Mouse (Mus musculus): ENCODE measurements around the gene Rtn4rl1. TPM values are rescaled to one million over a fixed set of nuclear protein-coding genes. Genes with fewer than 3 reads are reported as not detected.

The Rtn4rl1 gene
- total RNA-seq, 2 experiments from 2014 or later: 6.0 to 10.0 TPM

DNA sequence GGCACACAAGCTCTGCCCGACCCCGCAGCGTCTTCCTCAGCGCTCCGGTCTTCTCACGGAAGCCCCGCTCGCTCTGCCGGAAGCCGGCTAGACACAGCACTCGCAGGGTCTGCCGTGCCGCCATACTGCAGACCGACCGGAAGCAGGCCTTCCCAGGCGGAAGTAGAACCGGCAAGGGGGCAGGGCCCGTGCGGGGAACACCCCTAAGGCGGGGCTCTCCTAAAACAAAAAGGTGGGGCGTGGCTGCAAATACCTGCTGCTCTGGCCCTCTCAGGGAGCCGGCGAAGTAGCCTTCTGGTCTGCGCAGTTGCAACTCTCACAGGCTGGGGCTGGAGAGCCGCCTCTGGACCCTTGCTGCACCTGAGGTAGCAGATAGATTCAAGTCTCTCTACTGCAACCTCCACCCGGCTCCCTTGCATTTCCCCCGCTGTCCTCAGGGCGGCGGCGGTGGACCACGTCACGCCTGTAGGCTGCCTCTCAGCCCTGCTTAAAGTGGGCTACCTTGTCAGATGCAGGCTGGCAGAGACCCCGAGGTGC is 14.8 kb upstream of the Rtn4rl1 start, which contains the start of gene Ovca2:
Ovca2 (minus strand) TSS at position 164 of the 537 bp plus-strand sequence.
- intact Hi-C loops (cut with DNase I): loop anchor here (1.0 to 5.0 kb wide), 3 partner anchors 113 to 274 kb away; partner anchors contain the start of gene Wdr81

DNA sequence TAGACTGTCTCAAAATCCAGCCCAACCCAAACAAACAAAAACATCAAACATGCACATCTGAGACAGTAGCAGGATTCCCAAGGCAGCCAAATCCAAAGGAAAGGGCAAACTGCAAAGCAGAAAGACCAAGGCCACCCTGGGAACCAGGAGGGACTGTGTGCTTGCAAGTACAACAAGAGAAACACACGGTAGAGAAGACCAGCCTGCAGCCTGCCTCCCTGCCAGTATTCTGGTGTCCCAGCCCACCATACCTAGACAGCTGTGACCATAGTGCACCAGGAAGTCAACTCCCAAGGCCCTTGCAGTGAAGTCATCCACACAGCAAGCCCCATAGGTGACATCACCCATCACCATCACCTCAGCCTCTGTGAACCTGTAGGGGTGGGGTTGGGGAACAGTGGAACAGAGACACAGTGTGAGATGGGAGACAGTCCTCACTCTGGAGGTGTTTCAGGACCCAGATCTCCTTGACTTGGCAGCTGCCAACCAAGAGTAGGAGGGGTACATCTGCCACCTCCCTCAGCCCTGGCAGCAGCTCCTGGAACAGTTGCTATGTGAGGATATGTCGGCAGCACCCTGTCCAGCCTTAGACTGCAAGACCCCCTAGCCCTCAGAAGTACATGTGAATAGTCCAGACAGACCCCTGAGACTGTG is 9.5 kb upstream of the Rtn4rl1 start:
- intact Hi-C loops (cut with DNase I): no loop called here
- no peak for DNase-seq

More for the DNA sequence above, 14.8 kb upstream of the Rtn4rl1 start, which contains the start of gene Ovca2:
- peak; percentile 86 to 90 for DNase-seq

DNA sequence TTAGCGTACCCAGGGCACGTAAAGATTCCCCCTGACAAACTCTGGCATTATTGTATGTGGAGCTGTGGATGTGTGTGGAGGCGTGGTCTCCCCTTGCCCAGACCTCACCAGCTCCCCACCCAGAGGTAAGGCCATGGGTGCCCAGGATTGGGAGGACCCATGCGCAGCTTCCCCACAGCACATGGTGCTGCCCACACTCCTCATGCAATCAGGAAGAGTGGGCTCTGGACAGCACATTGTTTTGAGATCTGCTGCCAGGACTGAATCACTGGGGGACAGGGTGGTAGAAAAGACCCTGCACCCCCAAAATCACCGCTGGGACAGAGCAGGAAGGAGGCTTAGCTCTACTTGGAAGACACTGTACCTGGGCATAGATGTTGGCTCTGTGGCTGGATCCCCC is 9.0 kb upstream of the Rtn4rl1 start:
- intact Hi-C loops (cut with DNase I): no loop called here
- DNase-seq: no peak

GRCm38 (mm10) chr11:75184986-75185385 is 8.6 kb upstream of the Rtn4rl1 start:
- DNase-seq: no peak
- intact Hi-C loops (cut with DNase I): no loop called here

DNA sequence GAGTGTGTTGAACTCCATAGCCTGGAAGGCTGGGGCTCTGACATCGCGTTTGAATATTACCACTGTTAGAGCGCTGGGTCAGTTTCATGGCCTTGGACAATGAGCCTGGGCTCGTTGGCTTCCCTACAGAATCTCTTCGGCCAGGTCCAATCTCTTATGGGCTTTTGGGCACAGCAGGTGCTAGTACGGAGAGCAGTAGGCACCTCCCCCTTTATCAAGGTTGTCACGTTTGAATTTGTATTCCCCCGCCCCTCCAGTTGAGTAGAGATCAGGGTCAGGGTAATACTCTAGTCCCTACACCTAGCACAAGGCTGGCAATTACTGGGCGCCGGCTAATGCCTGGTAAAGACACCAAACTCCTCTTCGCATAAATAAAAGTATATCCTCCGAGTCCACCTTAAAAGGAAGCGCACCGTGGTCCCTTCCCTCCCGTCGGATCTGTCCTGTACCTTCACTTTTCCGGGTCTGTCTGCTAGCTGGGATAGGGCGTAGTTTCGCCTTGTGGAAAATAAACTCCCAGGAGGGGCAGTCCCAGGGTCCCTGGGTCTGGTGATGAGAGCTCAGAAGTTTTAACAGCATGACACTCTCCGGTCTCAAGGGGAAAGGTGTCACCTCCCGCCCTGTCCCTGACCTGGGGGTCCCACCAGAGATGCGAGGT is 3.7 kb upstream of the Rtn4rl1 start:
- intact Hi-C loops (cut with DNase I): loop anchor here (5.0 to 10.0 kb wide), 3 partner anchors 157 to 385 kb away; partner anchors contain the start of genes Rpa1 and Smyd4

GRCm38 (mm10) chr11:75190371-75190724 is 3.2 kb upstream of the Rtn4rl1 start:
- intact Hi-C loops (cut with DNase I): loop anchor here (5.0 to 10.0 kb wide), 3 partner anchors 157 to 384 kb away; partner anchors contain the start of genes Rpa1 and Smyd4

More for the DNA sequence above, 3.7 kb upstream of the Rtn4rl1 start:
- DNase-seq: no peak

GRCm38 (mm10) chr11:75190905-75191441 is 2.6 kb upstream of the Rtn4rl1 start, which contains the start of gene Dph1:
Gene Dph1 (minus strand): TSS chr11:75191241.
- intact Hi-C loops (cut with DNase I): loop anchor here (5.0 to 10.0 kb wide), 3 partner anchors 156 to 384 kb away; partner anchors contain the start of genes Rpa1 and Smyd4
- no peak for DNase-seq

More at GRCm38 (mm10) chr11:75190371-75190724, 3.2 kb upstream of the Rtn4rl1 start:
- peak; percentile 72 to 73 for DNase-seq

DNA sequence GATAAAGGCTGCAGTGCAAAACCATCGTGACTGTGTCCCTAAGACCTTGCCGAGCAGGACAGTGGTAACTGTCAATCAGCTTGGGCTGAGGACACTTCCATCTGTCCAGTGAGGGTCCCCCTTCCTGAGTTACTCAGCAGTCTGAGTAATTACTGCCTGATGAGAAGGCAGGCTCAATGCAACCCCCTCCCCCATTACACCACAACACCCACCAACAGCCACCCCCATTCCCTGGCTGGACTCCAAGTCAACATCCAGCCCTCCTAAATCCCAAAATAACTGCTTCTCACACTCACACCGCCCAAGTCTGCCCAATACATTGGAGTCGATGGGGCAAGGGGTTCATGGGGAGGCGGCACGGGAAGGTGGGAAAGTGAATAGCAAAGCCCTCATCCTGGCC is 1.7 kb upstream of the Rtn4rl1 start:
- no peak for DNase-seq
- intact Hi-C loops (cut with DNase I): loop anchor here (1.0 to 10.0 kb wide), 4 partner anchors 39 to 383 kb away; partner anchors contain the start of genes Rpa1 and Smyd4

DNA sequence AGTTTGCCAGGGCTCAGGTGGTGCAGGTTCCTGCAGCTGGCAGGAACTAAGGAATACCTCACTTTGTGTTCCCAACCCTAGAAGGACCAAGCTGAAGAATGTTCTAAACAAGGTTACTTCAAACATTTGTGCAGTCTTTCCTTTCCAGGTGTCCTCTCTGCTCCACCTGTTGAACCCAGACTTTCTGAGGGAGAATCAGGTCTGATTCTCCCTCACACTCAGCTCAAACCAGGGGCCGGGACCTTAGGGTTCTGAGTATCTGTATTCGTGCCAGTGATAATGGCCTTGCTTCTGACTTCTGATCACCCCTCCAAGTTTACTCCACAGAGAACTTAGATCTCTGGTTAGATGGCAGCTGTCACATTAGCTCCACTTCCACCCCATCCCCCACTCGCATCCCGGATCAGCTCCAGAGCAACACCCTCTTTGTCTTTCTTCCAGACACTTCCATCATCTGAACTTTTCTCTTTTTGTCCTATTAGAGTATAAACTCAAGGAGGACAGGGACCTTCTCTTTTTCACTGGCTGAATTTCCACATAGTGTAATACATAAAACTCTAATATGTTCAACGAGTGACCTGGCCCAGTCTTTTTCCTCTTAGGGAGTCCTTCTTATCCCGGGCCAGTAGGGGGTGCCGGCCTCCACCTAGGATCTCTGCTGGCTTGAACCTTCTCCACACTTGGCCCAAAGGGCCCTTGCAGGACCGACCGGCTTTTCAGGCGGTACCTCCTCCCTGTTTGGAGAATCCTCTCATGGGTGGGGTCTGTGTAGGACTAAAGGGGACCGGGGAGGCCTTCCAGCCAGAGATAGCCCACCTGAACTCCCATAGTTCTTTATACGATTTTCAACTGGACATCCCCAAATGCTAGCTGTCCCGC is 1.0 kb upstream of the Rtn4rl1 start:
- intact Hi-C loops (cut with DNase I): loop anchor here (1.0 to 10.0 kb wide), 5 partner anchors 39 to 382 kb away; partner anchors contain the start of genes Rpa1 and Smyd4
- peak; percentile 80 to 81 for DNase-seq

DNA sequence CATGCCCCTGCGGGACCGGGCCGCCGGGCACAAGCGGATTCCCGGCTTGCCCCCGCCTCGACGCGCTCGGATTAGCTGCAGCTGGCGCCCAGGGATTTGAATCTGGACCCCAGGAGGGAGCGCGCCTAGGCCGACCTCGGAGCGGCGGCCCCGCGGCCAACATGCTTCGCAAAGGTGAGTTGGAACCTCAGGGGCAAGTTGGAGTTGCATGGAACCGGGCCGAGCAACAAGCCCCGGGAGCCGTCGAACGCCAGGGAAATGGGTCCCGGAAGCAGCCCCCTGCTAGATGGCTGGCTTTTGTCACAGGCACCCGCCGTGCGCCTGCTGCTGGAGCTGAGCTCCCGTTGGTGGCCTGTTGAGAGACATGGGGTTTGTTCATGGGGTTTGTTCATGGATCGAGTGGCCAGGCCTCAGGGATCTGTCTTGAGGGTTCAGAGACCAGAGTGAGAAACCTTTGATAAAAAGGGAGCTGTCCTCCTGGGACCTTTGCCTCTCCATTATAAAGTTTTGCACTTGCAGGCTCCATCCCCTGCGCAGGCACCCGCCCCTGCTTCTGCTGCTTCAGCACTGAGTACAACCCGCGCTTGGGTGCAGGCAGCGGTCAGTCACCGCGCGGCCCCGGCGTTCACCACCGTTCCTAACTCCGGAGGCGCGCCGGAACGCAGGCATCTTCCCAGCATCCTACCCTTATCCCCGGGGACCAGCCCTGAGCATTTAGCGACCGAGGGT is 702 bp downstream of the Rtn4rl1 start:
- peak; percentile 32 to 55 for DNase-seq
- intact Hi-C loops (cut with DNase I): loop anchor here (5.0 to 10.0 kb wide), 3 partner anchors 153 to 381 kb away; partner anchors contain the start of genes Rpa1 and Smyd4

DNA sequence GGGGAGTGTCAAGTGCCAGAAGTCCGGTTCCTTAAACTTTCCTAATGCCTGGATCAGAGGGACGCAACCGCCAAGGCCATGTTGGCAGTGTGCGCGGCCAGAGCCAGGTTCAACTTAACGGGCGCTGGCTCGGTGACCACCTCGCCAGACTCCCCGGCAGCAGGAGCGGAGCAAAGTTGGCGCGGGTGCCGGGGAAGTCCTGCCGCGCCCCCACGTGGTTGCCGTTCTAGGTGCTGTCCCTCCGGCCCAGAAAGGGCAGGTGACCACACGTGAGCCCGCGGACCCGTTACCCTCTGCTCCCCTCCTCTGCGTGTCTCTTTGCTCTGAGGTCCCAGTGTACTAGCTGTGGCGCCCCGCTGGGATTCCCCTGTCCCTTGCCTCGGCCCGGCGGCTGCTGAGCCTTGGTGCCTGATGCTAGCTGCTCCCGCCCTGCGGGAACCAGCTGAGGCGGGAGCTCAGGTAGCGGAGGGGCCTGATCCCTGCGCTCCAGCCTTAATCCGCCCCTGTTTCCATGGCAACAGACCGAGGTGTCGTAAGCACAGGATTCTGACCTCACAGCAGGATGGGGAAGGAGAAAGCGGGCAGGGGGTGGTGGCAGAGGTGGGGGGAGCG is 1.4 kb downstream of the Rtn4rl1 start:
- intact Hi-C loops (cut with DNase I): loop anchor here (5.0 to 10.0 kb wide), 3 partner anchors 152 to 380 kb away; partner anchors contain the start of genes Rpa1 and Smyd4
- DNase-seq: peak; percentile 53 to 58

- intact Hi-C loops (cut with DNase I): loop anchor here (10.0 kb wide), 1 partner anchor 379 kb away; no protein-coding TSS in a partner anchor
- DNase-seq: no peak
Measured at GRCm38 (mm10) chr11:75196131-75196530, 2.5 kb downstream of the Rtn4rl1 start.

- intact Hi-C loops (cut with DNase I): loop anchor here (10.0 kb wide), 1 partner anchor 377 kb away; no protein-coding TSS in a partner anchor
- DNase-seq: no peak
Measured at GRCm38 (mm10) chr11:75197956-75198355, 4.4 kb downstream of the Rtn4rl1 start.

- no peak for DNase-seq
- intact Hi-C loops (cut with DNase I): loop anchor here (10.0 kb wide), 1 partner anchor 376 kb away; no protein-coding TSS in a partner anchor
Measured at GRCm38 (mm10) chr11:75198792-75199191, 5.2 kb downstream of the Rtn4rl1 start.

GRCm38 (mm10) chr11:75199951-75200350 is 6.4 kb downstream of the Rtn4rl1 start:
- DNase-seq: no peak
- intact Hi-C loops (cut with DNase I): loop anchor here (10.0 kb wide), 1 partner anchor 375 kb away; no protein-coding TSS in a partner anchor

GRCm38 (mm10) chr11:75200935-75201334 is 7.4 kb downstream of the Rtn4rl1 start:
- DNase-seq: no peak
- intact Hi-C loops (cut with DNase I): no loop called here

- intact Hi-C loops (cut with DNase I): no loop called here
- no peak for DNase-seq
Measured at GRCm38 (mm10) chr11:75201721-75202120, 8.1 kb downstream of the Rtn4rl1 start.

DNA sequence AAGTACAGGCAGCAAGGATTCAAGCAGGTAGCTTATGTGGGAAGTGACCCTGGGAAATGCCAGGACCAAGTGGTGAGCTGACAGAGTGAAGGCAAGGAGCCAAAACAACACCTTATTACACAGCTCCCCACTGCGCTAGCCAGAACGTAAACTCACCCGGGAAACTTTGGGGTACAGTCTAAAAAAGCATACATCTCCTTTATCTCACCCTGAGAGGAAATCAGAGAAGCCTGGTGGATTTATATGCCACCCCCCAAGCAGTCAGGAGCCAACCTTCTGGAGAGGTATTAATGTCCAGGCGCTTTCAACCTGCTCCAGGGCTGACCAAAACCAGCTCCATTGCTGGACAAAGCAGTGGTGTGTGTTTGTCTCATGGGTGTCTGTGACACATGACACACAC is 10.3 kb downstream of the Rtn4rl1 start:
- intact Hi-C loops (cut with DNase I): no loop called here
- DNase-seq: no peak

Data from heart, postnatal 36 days (tissue).